Mouse (Mus musculus) adrenal gland, postnatal 14 days (tissue): ENCODE results near the gene Ear14. TPM values are rescaled to one million over a fixed set of nuclear protein-coding genes. Genes with fewer than 3 reads are reported as not detected.

Source experiments
- DNase-seq: peaks from one replicate; pipeline ENCODE4 v3.0.0; 2021; ENCODE audit warnings: mixed read lengths
- total RNA-seq: library from RNA; stranded (reverse); gene quantifications from 2 replicates; pipeline ENCODE4 v1.2.3, GENCODE M21; 2021

Ear14 gene
- total RNA-seq, 1 experiment from 2014 or later = not detected

DNA sequence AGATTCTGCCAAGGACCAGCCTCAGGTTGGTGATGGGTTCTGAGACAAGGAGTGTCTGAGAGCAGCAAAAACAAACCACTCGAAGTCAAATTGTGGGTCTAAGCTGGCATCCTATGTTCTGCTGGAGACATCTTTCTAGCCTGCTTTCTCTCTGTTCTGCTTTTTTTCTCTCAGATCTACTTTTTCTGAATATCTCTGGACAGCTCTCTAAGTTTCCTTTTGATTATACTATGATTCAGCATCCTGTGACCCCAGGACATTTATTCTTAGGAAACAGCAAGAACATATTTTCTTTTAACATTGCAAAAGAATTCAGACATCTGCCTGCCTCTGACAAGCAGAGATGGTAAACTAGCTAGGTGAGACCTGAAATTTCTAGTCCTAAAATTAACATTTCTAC lies 50.4 kb downstream of the Ear14 start:
- no peak for DNase-seq

Other genes starting within 250 kb of the Ear14 start
- 2.6 and 3.1 TPM in 2 replicates for gene Pnp2, start 247.4 kb upstream of the Ear14 start, total RNA-seq
- gene Rnase10, start 195.6 kb upstream of the Ear14 start, total RNA-seq = 0.33 TPM in 1 of 2 replicates, not detected in the other
- gene Rnase9, start 161.5 kb upstream of the Ear14 start, total RNA-seq = not detected in 2 replicates
- gene Rnase11, start 153.2 kb upstream of the Ear14 start, total RNA-seq = not detected in 2 replicates
- not detected in 2 replicates for gene Rnase12, start 145.7 kb upstream of the Ear14 start, total RNA-seq
- gene Olfr750, start 129.0 kb upstream of the Ear14 start, total RNA-seq = not detected in 2 replicates
- 56.5 and 131 TPM in 2 replicates for gene Rnase4, start 112.3 kb upstream of the Ear14 start, total RNA-seq
- 6.0 and 37.1 TPM in 2 replicates for gene Ang, start 112.2 kb upstream of the Ear14 start, total RNA-seq
- not detected in 2 replicates for gene Eddm3b, start 89.0 kb upstream of the Ear14 start, total RNA-seq
- gene Rnase6, start 79.5 kb upstream of the Ear14 start, total RNA-seq = 1.3 and 4.5 TPM in 2 replicates
- gene Rnase1, start 56.6 kb upstream of the Ear14 start, total RNA-seq = not detected in 2 replicates
- not detected in 2 replicates for gene Rnase2b, start 41.1 kb upstream of the Ear14 start, total RNA-seq
- not detected in 2 replicates for gene Ang2, start 4.2 kb upstream of the Ear14 start, total RNA-seq
- gene Rnase2a, start 52.7 kb downstream of the Ear14 start, total RNA-seq = 1.4 and 1.9 TPM in 2 replicates
- gene Gm7247, start 158.4 kb downstream of the Ear14 start, total RNA-seq = not detected in 2 replicates
- not detected in 2 replicates for gene Vmn2r88, start 207.4 kb downstream of the Ear14 start, total RNA-seq
- gene Vmn2r89, start 248.5 kb downstream of the Ear14 start, total RNA-seq = not detected in 2 replicates